Mouse (Mus musculus): ENCODE measurements around the gene Obscn. TPM values are rescaled to one million over a fixed set of nuclear protein-coding genes. Genes with fewer than 3 reads are reported as not detected.
"Not testable (repeated sequence)": the region's sequence is repeated elsewhere in the genome, so short reads cannot be mapped to it uniquely, and the experiment has no call there.

The Obscn gene
- total and polyA plus RNA-seq, 3 experiments: 315 to 894 (median 667) TPM

DNA sequence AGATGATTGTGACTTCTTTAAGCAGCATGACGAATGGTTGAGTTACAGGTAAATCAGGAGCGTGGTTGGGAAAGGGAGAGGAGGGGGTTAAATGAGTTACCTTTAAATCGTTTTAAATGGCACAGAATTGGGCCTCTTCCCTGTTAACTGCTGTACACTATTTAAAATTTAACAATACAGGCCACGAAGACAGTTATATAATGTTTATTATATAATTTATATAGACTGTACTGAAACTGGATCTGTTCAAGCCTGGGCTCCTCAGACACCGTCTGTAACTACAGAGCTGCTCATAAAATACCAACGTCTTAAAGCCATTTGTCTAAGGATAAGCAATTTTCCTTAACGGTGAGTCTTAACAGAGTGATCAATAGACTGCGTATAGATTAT lies 180.3 kb downstream of the Obscn start:
- intact Hi-C loops (cut with DNase I): loop anchor here (1.0 to 2.0 kb wide), 2 partner anchors 22 to 27 kb away; partner anchors contain the start of gene Trim11
- Histone ChIP-seq H3K27ac (peak overlapping the region; percentile 99), H3K9ac (ENCODE audit: low read depth, low read length) (peak overlapping the region; percentile 72), H3K4me1 (ENCODE audit: control insufficient read depth, insufficient read depth, low read length) (peaks cover 10% of the 10 kb centered on the region), H3K36me3 (ENCODE audit: control insufficient read depth, insufficient read depth, low read length) (peaks cover 8% of the 10 kb centered on the region), H3K27me3 (ENCODE audit: control insufficient read depth, insufficient read depth, low read length) (no peaks in the 10 kb centered on the region), H3K4me3 (peak overlapping the region; percentile 89), H3K79me2 (replicated peaks; ENCODE audit: control insufficient read depth, insufficient read depth, low read length) (no peaks in the 10 kb centered on the region)
- 25% methylated on average over 8 of the region's 8 CpGs for WGBS
- TF ChIP-seq EP300 (IDR thresholded peaks at IDR 0.05; ENCODE audit: insufficient read depth, low read depth, low read length): no peak
- TF ChIP-seq CTCF (IDR thresholded peaks at IDR 0.05): no peak
- no peak for TF ChIP-seq POLR2A (IDR thresholded peaks at IDR 0.05; ENCODE audit: insufficient read depth, low read depth, low read length)
- no peak for DNase-seq

DNA sequence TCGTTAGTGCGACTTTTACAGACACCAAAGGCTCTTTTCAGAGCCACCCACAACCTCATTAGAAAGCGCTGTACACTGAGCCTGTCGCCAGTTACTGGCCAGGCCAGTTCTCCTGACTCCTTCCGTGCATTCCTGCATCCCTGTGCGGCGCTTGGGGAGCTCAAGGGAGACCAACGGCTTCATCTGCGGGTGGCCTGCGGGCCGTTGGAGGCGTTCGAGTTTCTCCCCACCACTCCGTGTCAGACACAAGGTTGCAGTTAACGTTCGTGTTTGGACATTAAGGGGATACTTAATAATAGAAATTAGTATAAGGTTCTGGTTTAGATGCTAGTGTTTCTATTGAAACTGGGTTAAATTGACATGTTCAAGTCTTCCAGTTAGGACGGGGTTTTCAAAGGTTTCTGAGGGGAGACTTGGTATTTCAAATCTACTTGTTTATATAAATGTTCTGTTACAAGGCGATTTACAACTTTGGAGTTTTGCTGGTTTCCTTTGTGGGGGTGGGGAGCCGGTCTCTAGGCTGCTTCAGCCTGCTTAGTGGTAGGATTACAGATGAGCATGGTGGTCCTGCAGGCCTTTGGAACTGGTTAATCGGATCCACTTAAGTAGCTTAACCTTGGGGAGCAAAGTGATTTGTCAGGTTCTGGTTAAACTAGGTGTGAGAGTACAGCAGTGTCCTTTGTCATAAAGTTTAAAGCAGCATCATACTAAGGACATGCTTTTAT lies 180.9 kb downstream of the Obscn start:
- peaks cover 8% of the 10 kb centered on the region for H3K36me3 ChIP-seq (ENCODE audit: control insufficient read depth, insufficient read depth, low read length)
- H3K4me1 ChIP-seq (ENCODE audit: control insufficient read depth, insufficient read depth, low read length): peaks cover 10% of the 10 kb centered on the region
- DNase-seq: no peak
- TF ChIP-seq POLR2A (IDR thresholded peaks at IDR 0.05; ENCODE audit: insufficient read depth, low read depth, low read length): no peak
- no peak for TF ChIP-seq EP300 (IDR thresholded peaks at IDR 0.05; ENCODE audit: insufficient read depth, low read depth, low read length)
- TF ChIP-seq CTCF (IDR thresholded peaks at IDR 0.05): peak; percentile 1
- under 1% methylated on average over 20 of the region's 20 CpGs for WGBS
- intact Hi-C loops (cut with DNase I): loop anchor here (1.0 to 2.0 kb wide), 2 partner anchors 23 to 27 kb away; partner anchors contain the start of gene Trim11
- H3K79me2 ChIP-seq (replicated peaks; ENCODE audit: control insufficient read depth, insufficient read depth, low read length): no peaks in the 10 kb centered on the region
- H3K9ac ChIP-seq (ENCODE audit: low read depth, low read length): peak overlapping the region; percentile 96
- peak overlapping the region; percentile 89 for H3K4me3 ChIP-seq
- H3K27ac ChIP-seq: peak overlapping the region; percentile 99
- no peaks in the 10 kb centered on the region for H3K27me3 ChIP-seq (ENCODE audit: control insufficient read depth, insufficient read depth, low read length)

- under 1% methylated on average over 49 of the region's 49 CpGs for WGBS
- Histone ChIP-seq H3K27me3 (ENCODE audit: control insufficient read depth, insufficient read depth, low read length) (no peaks in the 10 kb centered on the region), H3K27ac (peak within 1 kb of the TSS; percentile 99), H3K4me3 (peak within 1 kb of the TSS; percentile 89), H3K79me2 (replicated peaks; ENCODE audit: control insufficient read depth, insufficient read depth, low read length) (no peaks in the 10 kb centered on the region), H3K4me1 (ENCODE audit: control insufficient read depth, insufficient read depth, low read length) (peaks cover 10% of the 10 kb centered on the region), H3K36me3 (ENCODE audit: control insufficient read depth, insufficient read depth, low read length) (peaks cover 8% of the 10 kb centered on the region), H3K9ac (ENCODE audit: low read depth, low read length) (peak within 1 kb of the TSS; percentile 96)
- TF ChIP-seq EP300 (IDR thresholded peaks at IDR 0.05; ENCODE audit: insufficient read depth, low read depth, low read length) (peak; percentile 60; the same call in 1 of the 2 replicates), CTCF (IDR thresholded peaks at IDR 0.05) (peak; percentile 81), POLR2A (IDR thresholded peaks at IDR 0.05; ENCODE audit: insufficient read depth, low read depth, low read length) (peak; percentile 99)
- peak; percentile 86 to 89 for DNase-seq
- intact Hi-C loops (cut with DNase I): loop anchor here (1.0 to 2.0 kb wide), 2 partner anchors 24 to 26 kb away; partner anchors contain the start of gene Trim11
Observed at GRCm38 (mm10) chr11:58954420-58955142, 181.6 kb downstream of the Obscn start, which contains the start of the genes Hist3h2a and Trim17. Gene Hist3h2a, plus strand, starts transcription at chr11:58954685. Gene Trim17, plus strand, starts transcription at chr11:58954685.

DNA sequence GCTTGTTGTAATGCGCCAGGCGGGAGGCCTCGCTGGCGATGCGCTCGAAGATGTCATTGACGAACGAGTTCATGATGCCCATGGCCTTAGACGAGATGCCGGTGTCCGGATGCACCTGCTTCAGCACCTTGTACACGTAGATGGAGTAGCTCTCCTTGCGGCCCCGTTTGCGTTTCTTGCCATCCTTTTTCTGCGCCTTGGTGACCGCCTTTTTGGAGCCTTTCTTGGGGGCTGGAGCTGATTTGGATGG lies 182.1 kb downstream of the Obscn start:
- H3K4me3 ChIP-seq: peak overlapping the region; percentile 89
- not testable (repeated sequence) for H3K4me1 ChIP-seq (ENCODE audit: control insufficient read depth, insufficient read depth, low read length); H3K27me3 ChIP-seq (ENCODE audit: control insufficient read depth, insufficient read depth, low read length); H3K79me2 ChIP-seq (replicated peaks; ENCODE audit: control insufficient read depth, insufficient read depth, low read length); H3K36me3 ChIP-seq (ENCODE audit: control insufficient read depth, insufficient read depth, low read length)
- WGBS: under 1% methylated on average over 17 of the region's 17 CpGs
- intact Hi-C loops (cut with DNase I): loop anchor here (2.0 kb wide), 1 partner anchor 25 kb away; no protein-coding TSS in a partner anchor
- H3K9ac ChIP-seq (ENCODE audit: low read depth, low read length): peak overlapping the region; percentile 74
- DNase-seq: peak in 1 of 2 experiments; percentile 76
- H3K27ac ChIP-seq: peak overlapping the region; percentile 99

DNA sequence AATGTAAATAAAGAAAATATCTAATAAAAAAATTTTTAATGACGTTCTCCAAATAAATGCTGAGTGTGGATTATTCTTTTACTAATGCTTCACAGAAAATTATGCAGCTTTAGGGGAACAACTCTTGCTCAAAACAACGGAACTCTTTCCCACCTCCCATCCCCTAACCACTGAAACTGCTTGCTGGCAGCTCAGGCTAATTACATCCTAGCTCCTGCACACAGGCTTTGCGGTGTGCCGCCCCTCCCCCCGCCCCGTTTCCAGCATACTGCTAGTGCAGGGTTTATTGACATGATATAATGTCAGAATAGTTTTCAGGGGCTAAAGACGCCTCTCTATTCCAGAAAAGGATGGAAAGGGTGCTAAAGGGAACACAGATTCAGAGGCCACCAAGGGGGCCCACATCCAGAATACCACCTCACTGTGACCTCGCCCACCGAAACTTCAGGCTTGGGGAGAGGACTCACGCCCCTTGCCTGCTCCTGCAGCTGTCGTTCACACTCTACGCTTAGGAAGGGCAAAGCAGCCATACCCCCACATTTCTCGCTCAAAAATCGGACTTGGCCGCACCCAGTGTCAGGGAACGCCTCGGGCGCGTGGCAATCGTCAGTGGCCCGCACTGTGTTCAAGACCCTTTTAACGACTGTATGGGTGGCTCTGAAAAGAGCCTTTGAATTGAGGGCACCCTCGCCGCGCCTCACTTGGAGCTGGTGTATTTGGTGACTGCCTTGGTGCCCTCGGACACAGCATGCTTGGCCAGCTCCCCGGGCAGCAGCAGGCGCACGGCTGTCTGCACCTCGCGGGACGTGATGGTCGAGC lies 182.6 kb downstream of the Obscn start:
- 1% methylated on average over 33 of the region's 33 CpGs for WGBS
- H3K9ac ChIP-seq (ENCODE audit: low read depth, low read length): peak overlapping the region; percentile 74
- DNase-seq: no peak
- TF ChIP-seq EP300 (IDR thresholded peaks at IDR 0.05; ENCODE audit: insufficient read depth, low read depth, low read length) (no peak), POLR2A (IDR thresholded peaks at IDR 0.05; ENCODE audit: insufficient read depth, low read depth, low read length) (no peak), CTCF (IDR thresholded peaks at IDR 0.05) (no peak)
- peak overlapping the region; percentile 89 for H3K4me3 ChIP-seq
- 0 out of 2 replicates have a peak, but pooled peaks cover 1% of the 10 kb centered on the region for H3K27me3 ChIP-seq (ENCODE audit: control insufficient read depth, insufficient read depth, low read length)
- no peaks in the 10 kb centered on the region for H3K79me2 ChIP-seq (replicated peaks; ENCODE audit: control insufficient read depth, insufficient read depth, low read length)
- intact Hi-C loops (cut with DNase I): loop anchor here (2.0 kb wide), 2 partner anchors 15 to 25 kb away; partner anchors contain the start of gene Rnf187
- peaks cover 8% of the 10 kb centered on the region for H3K36me3 ChIP-seq (ENCODE audit: control insufficient read depth, insufficient read depth, low read length)
- H3K4me1 ChIP-seq (ENCODE audit: control insufficient read depth, insufficient read depth, low read length): peaks cover 9% of the 10 kb centered on the region
- H3K27ac ChIP-seq: peak overlapping the region; percentile 99

Data from heart, adult 2 months (tissue).